Mouse (Mus musculus): ENCODE results near the gene Nell2.

DNA sequence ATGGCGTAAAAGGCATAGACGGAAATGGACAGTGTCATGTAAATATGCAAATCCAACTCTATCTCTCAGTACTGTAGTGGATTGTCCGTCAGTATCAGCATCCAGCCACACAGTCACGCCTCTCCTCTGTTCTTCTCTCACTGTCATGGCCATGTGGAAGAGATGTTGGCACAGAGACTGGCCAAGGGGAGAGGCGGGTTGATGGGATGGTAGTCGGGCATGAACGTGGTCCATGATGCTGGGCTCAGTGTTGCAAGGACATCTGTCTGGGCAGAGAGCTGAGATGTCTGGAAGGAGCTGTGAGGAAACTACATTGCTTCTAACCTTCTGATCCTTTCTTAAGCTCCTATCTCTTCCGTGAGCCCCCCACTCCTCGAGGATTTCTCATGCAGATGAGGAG is 485.9 kb downstream of the Nell2 start:
- TF ChIP-seq CTCF (IDR thresholded peaks at IDR 0.05; ENCODE audit: low read depth, low read length) (no peak), POLR2A (IDR thresholded peaks at IDR 0.05; ENCODE audit: borderline replicate concordance, low read depth, low read length) (no peak)
